Mouse (Mus musculus) midbrain, embryonic 12.5 days (tissue): Measurements from ENCODE around the gene Npcd. TPM values are rescaled to one million over a fixed set of nuclear protein-coding genes. Genes with fewer than 3 reads are reported as not detected.

Experiments used
- ATAC-seq: fragments of 200-750 bp; cut with Nextera tagmentation; 2 replicates; pipeline ENCODE4 v1.8.0; 2017; ENCODE audit warnings: low read depth, moderate TSS enrichment, moderate library complexity; ENCODE audit not compliant: low FRiP score
- H3K27ac ChIP-seq: fragments of 300-500 bp; sonication (generic); replicated peaks from 2 replicates; pipeline ENCODE4 v1.5.1; 2016; ENCODE audit warnings: mild to moderate bottlenecking
- H3K27me3 ChIP-seq: fragments of 300-500 bp; sonication (generic); 2 replicates; pipeline ENCODE4 v1.6.1; 2016; ENCODE audit warnings: mild to moderate bottlenecking
- H3K36me3 ChIP-seq: fragments of 300-500 bp; sonication (generic); 2 replicates; pipeline ENCODE4 v1.6.1; 2016
- H3K4me1 ChIP-seq: fragments of 300-500 bp; sonication (generic); 2 replicates; pipeline ENCODE4 v1.6.1; 2016
- H3K4me2 ChIP-seq: fragments of 300-500 bp; sonication (generic); replicated peaks from 2 replicates; pipeline ENCODE4 v1.6.1; 2016; ENCODE audit warnings: mild to moderate bottlenecking, moderate library complexity
- H3K4me3 ChIP-seq: fragments of 300-500 bp; sonication (generic); 2 replicates; pipeline ENCODE4 v1.5.1; 2016; ENCODE audit warnings: mild to moderate bottlenecking
- H3K9ac ChIP-seq: fragments of 300-500 bp; sonication (generic); replicated peaks from 2 replicates; pipeline ENCODE4 v1.6.1; 2016; ENCODE audit warnings: mild to moderate bottlenecking, moderate library complexity
- H3K9me3 ChIP-seq: fragments of 300-500 bp; sonication (generic); 2 replicates; pipeline ENCODE4 v1.6.1; 2016; ENCODE audit warnings: mild to moderate bottlenecking
- WGBS: fragments of 180-500 bp; shearing (Covaris S2); methylation state at CpG from one replicate; pipeline ENCODE4 v1.1.7; 2016; 5-methylcytosine and 5-hydroxymethylcytosine counted together
- polyA plus RNA-seq: library from polyadenylated mRNA; unstranded; fragments of >200 nt; fragmentation: Nextera tagmentation; extraction: Ambion mirVana; gene quantifications from 2 replicates; pipeline ENCODE4 v1.2.1, GENCODE M21; 2016

Gene Npcd
- polyA plus RNA-seq, 1 experiment from 2014 or later, result 0.45 TPM

DNA sequence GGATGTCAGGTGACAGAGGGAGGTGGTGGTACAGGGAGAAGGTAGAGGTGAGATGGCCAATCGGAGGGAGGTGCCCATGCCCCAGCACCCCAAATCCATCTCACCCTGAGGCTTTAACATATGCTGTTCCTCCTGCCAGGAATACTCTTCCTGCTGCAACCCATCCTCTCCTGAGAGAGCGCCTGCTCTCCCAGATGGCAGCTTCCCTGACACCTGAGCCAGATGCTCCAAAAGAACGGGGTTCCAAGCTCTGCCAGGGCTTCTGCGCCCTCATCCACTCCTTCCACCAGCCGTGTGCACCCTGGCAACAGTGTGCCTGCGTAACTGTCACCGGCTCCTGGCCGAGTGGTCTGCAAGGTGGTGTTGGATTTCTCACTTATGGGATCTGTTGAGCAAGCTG, 36.4 kb downstream of the Npcd start:
- Histone ChIP-seq H3K9ac (no peak overlapping the region), H3K4me1 (no peaks in the 10 kb centered on the region), H3K4me2 (no peak overlapping the region), H3K4me3 (no peak overlapping the region), H3K36me3 (no peaks in the 10 kb centered on the region), H3K9me3 (no peaks in the 10 kb centered on the region), H3K27me3 (peaks cover 44% of the 10 kb centered on the region), H3K27ac (no peak overlapping the region)
- ATAC-seq, result no peak
- WGBS, result 86% methylated on average over 8 of the region's 8 CpGs

DNA sequence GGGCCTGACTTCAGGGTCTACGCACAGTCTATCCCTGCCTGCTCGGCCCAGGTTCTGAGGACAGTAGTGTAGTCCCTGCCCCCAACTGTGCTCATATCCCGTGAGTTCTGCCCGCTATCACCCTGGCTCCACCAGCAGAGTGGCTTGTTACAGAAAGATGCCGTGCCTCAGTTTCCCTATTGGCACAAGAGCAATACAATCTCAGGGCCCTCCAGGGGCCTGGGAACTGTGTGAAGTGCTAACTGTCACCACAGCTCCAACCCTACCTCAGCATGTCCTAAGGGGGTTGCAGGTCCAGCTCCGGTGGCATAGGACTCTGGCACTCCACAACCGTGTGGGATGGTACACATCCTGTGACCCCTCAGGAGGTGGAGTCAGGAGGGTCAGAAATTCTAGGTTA, 36.9 kb downstream of the Npcd start:
- 88% methylated on average over 7 of the region's 7 CpGs for WGBS
- no peak overlapping the region for H3K4me3 ChIP-seq
- H3K4me1 ChIP-seq, result peaks cover 3% of the 10 kb centered on the region; the same call in 1 of the 2 replicates
- no peak overlapping the region for H3K27ac ChIP-seq
- ATAC-seq, result no peak
- H3K9ac ChIP-seq, result no peak overlapping the region
- H3K36me3 ChIP-seq, result no peaks in the 10 kb centered on the region
- no peak overlapping the region for H3K4me2 ChIP-seq
- peaks cover 44% of the 10 kb centered on the region for H3K27me3 ChIP-seq
- H3K9me3 ChIP-seq, result no peaks in the 10 kb centered on the region

DNA sequence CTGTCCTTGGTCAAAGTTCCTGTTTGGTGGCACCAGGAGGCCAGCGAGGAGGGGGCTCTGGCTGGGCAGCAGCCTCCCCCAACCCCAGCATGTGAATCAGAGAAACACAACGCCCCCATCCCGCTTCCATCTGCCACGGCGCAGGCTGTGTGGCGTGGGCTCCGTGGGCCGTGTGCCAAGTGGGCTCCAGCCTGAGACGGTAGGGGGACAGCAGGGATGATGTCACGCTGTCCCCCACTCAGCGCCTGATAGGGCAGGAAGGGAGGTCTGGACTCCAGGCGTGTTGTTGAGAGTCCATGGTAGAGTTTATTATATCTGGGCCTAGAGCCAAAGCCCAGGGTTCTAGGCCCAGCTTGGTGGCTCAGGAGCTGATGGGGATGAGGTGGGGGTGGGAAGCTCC, 37.8 kb downstream of the Npcd start:
- no peak for ATAC-seq
- H3K36me3 ChIP-seq, result no peaks in the 10 kb centered on the region
- H3K4me1 ChIP-seq, result peaks cover 3% of the 10 kb centered on the region; the same call in 1 of the 2 replicates
- no peak overlapping the region for H3K4me2 ChIP-seq
- H3K4me3 ChIP-seq, result no peak overlapping the region
- H3K9ac ChIP-seq, result no peak overlapping the region
- H3K9me3 ChIP-seq, result no peaks in the 10 kb centered on the region
- peaks cover 43% of the 10 kb centered on the region for H3K27me3 ChIP-seq
- no peak overlapping the region for H3K27ac ChIP-seq
- WGBS, result 93% methylated on average over 12 of the region's 12 CpGs

DNA sequence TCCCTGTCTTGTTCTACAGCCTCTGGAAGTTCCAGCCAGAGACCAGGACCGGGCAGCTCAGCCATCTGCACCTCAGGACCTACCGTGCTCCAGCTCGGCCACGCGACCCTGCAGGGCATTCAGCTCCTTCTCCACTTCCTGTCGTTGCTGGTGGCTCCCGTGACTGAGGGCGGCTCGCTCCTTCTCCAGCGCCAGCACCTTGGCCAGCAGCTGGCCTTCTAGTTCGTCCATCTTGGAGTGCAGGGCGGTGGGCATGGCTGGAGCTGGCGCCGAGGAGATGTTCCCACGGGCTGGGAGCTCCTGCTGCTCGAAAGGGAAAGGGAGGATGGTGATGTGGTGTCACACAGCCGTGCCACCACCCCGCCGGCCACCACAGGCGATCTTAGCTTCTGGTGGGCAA, 39.9 kb downstream of the Npcd start:
- peaks cover 46% of the 10 kb centered on the region for H3K27me3 ChIP-seq
- H3K9ac ChIP-seq, result no peak overlapping the region
- whole genome bisulfite sequencing, result 35% methylated on average over 20 of the region's 20 CpGs
- no peaks in the 10 kb centered on the region for H3K36me3 ChIP-seq
- ATAC-seq, result no peak
- H3K4me3 ChIP-seq, result no peak overlapping the region
- H3K4me1 ChIP-seq, result peaks cover 3% of the 10 kb centered on the region; the same call in 1 of the 2 replicates
- H3K4me2 ChIP-seq, result no peak overlapping the region
- no peak overlapping the region for H3K27ac ChIP-seq
- H3K9me3 ChIP-seq, result no peaks in the 10 kb centered on the region

DNA sequence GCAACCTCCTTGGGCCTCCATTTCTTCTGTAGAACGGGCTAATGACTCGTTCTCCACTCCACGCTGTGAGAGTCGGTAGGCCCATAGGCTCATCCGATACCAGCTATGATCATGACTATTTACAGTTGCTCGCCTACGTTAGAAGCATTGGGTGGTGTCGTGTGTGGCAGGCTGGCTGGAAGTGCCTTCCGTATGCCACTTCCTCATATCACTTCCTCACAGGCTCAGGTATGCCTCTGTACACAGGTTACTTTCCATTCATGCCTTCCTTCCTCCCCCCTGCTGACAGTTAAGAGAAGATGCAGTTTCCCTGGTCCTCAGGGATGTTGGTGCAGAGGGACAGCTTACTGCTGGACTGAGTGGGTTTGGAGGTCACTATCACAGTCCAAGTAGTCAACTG, 41.0 kb downstream of the Npcd start:
- Histone ChIP-seq H3K36me3 (no peaks in the 10 kb centered on the region), H3K4me1 (peaks cover 6% of the 10 kb centered on the region), H3K27ac (no peak overlapping the region), H3K4me2 (no peak overlapping the region), H3K9ac (no peak overlapping the region), H3K4me3 (no peak overlapping the region), H3K27me3 (peaks cover 50% of the 10 kb centered on the region), H3K9me3 (no peaks in the 10 kb centered on the region)
- 95% methylated on average over 9 of the region's 9 CpGs for WGBS
- no peak for ATAC-seq

DNA sequence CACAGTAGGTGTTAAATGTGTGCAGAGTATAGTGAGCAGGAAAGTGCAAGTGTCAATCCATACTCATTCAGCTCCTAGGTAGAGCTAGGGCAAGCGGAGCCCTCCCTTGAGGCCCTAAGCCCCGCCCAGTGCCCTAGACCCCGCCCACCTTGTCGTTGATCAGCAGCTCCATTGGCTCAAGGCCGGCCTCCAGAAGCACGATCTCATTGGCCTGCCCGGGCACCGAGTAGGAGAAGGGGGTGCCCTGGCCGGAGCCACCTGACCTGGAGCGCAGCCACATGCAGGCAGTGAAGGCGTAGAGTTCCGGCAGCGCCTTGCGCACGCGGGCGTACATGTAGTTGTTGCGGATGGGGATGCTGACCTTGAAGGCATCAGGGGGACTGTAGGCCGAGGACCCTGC, 41.6 kb downstream of the Npcd start:
- WGBS, result 23% methylated on average over 19 of the region's 19 CpGs
- Histone ChIP-seq H3K27me3 (peaks cover 50% of the 10 kb centered on the region), H3K4me1 (peaks cover 12% of the 10 kb centered on the region), H3K9ac (no peak overlapping the region), H3K9me3 (no peaks in the 10 kb centered on the region), H3K36me3 (no peaks in the 10 kb centered on the region), H3K27ac (no peak overlapping the region), H3K4me2 (peak overlapping the region; percentile 30; the same call in 1 of the 2 replicates), H3K4me3 (no peak overlapping the region)
- peak; percentile 47; the same call in 1 of the 2 replicates for ATAC-seq

DNA sequence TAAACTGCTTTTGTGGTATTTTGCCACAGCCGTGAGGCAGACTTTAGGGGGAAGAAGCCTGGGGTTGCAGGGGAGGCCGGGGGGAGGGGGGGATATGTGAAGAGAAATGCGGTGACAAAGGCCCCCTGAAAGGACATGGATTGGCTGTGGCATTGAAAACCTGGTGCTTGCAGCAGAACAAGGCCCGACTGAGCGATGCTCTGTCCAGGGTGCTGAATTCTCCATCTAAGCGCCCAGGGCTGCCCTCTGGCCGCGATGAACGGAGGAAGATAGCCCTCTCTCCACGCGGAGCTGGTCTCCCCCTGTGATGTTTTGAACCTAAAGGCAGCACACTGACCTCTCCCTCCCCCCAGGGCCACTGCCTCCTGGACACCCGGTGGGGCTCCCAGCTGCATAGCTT, 42.5 kb downstream of the Npcd start:
- WGBS, result 2% methylated on average over 12 of the region's 12 CpGs
- no peak overlapping the region for H3K27ac ChIP-seq
- no peak overlapping the region for H3K9ac ChIP-seq
- peaks cover 50% of the 10 kb centered on the region for H3K27me3 ChIP-seq
- H3K4me2 ChIP-seq, result no peak overlapping the region
- peaks cover 18% of the 10 kb centered on the region for H3K4me1 ChIP-seq
- no peaks in the 10 kb centered on the region for H3K9me3 ChIP-seq
- H3K4me3 ChIP-seq, result no peak overlapping the region
- no peaks in the 10 kb centered on the region for H3K36me3 ChIP-seq
- no peak for ATAC-seq

DNA sequence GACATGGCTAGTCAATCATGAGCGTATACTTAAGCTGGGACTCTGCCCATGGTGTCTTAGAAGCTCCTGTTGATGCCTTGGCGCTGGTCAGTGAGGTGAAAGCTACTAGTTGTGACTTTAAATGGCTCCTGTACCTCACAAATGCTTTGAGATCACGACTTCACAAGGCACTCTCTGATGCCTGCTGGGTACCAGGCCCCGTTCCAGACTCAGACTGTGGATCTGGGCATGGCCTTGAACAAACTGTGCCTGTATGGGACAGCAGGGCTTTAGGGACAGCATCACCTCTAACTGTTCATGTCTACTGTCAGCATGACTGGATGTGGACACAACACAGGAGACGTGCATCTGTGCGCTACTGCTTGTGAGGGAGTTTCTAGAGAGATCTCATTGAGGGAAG, 43.1 kb downstream of the Npcd start:
- Histone ChIP-seq H3K9me3 (no peaks in the 10 kb centered on the region), H3K4me2 (no peak overlapping the region), H3K36me3 (no peaks in the 10 kb centered on the region), H3K4me1 (peaks cover 18% of the 10 kb centered on the region), H3K27me3 (peaks cover 50% of the 10 kb centered on the region), H3K27ac (no peak overlapping the region), H3K4me3 (no peak overlapping the region), H3K9ac (no peak overlapping the region)
- 89% methylated on average over 6 of the region's 6 CpGs for WGBS
- ATAC-seq, result no peak

DNA sequence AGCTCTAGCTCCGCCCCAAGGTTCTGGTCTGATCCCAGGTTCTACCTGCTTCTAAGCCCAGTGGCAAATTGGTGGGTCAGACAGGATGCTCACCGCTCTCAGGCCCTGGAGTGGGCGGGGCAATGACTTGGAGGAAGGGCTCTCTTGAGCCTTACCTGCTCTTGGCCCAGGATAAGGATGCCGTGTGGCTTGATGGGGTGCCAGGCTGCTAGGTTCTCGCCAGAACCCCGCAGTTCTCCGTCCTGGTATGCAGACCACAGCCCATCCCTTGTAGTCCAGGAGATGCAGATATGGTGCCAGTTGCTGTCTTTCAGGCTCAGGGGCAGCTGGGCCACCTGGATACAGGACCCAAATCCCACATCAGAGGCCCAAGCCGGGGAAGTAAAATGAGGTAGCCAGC, 43.9 kb downstream of the Npcd start:
- WGBS, result 53% methylated on average over 8 of the region's 8 CpGs
- Histone ChIP-seq H3K9ac (no peak overlapping the region), H3K4me2 (no peak overlapping the region), H3K36me3 (no peaks in the 10 kb centered on the region), H3K27me3 (peaks cover 50% of the 10 kb centered on the region), H3K9me3 (no peaks in the 10 kb centered on the region), H3K4me1 (peaks cover 18% of the 10 kb centered on the region), H3K4me3 (no peak overlapping the region), H3K27ac (no peak overlapping the region)
- no peak for ATAC-seq

DNA sequence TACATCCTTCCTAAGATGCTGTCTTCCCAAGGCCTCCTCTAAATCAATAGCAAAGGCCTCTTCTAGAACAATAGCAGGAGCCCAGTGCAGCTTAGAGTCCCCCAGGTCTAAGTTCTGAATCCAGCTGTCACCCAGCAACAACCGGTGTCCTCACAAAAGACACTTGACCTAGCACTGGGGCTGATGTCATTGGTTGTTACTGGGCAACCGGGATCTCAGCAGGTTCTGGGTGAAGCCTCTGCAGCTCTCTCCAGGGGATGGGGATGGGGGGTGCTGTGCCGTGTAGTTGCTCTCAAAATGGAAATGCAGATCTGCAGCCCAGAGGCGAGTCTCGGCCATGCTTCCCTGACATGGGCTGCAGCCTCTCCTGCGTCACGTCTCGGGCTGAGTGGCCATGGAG, 46.2 kb downstream of the Npcd start:
- Histone ChIP-seq H3K9ac (peak overlapping the region; percentile 34; the same call in 1 of the 2 replicates), H3K4me2 (no peak overlapping the region), H3K27me3 (peaks cover 29% of the 10 kb centered on the region), H3K27ac (peak overlapping the region; percentile 58), H3K9me3 (no peaks in the 10 kb centered on the region), H3K4me1 (peaks cover 18% of the 10 kb centered on the region), H3K36me3 (no peaks in the 10 kb centered on the region), H3K4me3 (no peak overlapping the region)
- no peak for ATAC-seq
- WGBS, result 33% methylated on average over 8 of the region's 8 CpGs

DNA sequence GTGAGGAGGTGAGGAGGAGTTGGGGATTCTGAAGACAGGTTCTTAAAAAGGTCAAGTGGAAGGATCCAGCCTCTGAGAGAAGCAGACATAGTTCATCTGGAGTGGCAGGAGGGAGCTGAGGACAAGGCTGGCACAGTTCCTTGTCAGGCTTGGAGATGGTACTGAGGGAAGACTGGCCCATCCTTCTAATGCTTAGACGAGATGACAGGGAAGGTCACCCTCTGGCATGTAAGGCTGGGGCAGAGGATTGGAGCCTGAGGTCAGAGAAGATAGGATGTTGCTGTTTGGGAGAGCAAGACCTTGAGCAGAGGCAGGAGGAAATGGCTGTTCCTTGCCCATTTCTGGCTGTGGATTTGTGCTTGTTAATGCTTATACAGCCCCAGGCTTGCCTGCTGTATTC, 49.0 kb downstream of the Npcd start:
- H3K4me3 ChIP-seq, result no peak overlapping the region
- no peak overlapping the region for H3K9ac ChIP-seq
- no peaks in the 10 kb centered on the region for H3K36me3 ChIP-seq
- H3K27me3 ChIP-seq, result peaks cover 13% of the 10 kb centered on the region
- no peak overlapping the region for H3K4me2 ChIP-seq
- WGBS, result 75% methylated on average over 1 of the region's 1 CpGs
- ATAC-seq, result no peak
- no peaks in the 10 kb centered on the region for H3K9me3 ChIP-seq
- H3K27ac ChIP-seq, result no peak overlapping the region
- H3K4me1 ChIP-seq, result peaks cover 15% of the 10 kb centered on the region

DNA sequence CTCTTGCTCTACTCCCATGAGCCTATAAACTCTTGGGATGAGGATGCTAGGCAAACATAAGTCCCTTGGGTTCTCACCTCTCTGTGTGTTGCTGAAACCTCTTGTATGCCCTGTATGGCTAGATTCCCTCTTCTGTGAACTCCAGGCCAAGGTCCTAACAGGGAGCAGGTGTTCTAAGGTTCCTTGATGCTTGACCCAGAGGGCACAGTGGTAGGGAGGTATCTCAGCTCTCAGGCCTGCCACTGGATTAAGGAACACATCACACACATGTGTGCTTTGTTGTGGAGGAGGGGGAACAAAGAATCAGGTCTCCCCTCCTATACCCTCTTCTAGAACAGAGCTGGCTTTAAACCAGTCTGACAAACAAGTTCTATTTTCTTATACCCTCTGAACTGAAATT, 56.3 kb downstream of the Npcd start, which contains the start of gene Dnal4:
Gene Dnal4 (minus strand): TSS at position 101 of the 400 bp plus-strand sequence.
- H3K9ac ChIP-seq, result no peak within 1 kb of the TSS
- no peaks in the 10 kb centered on the region for H3K9me3 ChIP-seq
- no peak within 1 kb of the TSS for H3K27ac ChIP-seq
- H3K4me2 ChIP-seq, result no peak within 1 kb of the TSS
- peaks cover 19% of the 10 kb centered on the region for H3K4me1 ChIP-seq
- ATAC-seq, result no peak
- H3K27me3 ChIP-seq, result peaks cover 14% of the 10 kb centered on the region
- H3K36me3 ChIP-seq, result no peaks in the 10 kb centered on the region
- no peak within 1 kb of the TSS for H3K4me3 ChIP-seq

DNA sequence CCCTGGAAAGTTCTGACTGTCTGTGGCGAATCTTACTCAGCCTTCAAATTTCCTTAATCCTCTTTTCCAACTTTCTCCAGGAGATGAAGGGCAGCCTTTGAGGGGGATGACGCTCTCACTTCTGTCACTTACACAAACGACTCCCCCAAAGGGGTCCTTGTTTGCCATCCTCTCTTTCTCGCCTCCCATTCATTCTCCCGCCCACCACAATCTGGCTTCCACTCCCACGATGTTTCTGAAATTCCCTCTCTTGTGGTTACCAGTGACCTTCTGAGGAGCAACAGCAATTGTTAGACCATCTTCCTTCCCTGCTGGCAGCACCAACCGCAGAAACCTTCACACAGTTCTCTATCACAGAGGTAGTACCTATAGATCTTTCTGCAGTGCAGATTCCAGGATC, 58.4 kb downstream of the Npcd start:
- no peak for ATAC-seq
- no peak overlapping the region for H3K4me2 ChIP-seq
- 66% methylated on average over 7 of the region's 7 CpGs for WGBS

More for the DNA sequence above, 58.4 kb downstream of the Npcd start:
- H3K4me1 ChIP-seq, result peaks cover 26% of the 10 kb centered on the region
- H3K9ac ChIP-seq, result no peak overlapping the region; the same call in 1 of the 2 replicates
- H3K4me3 ChIP-seq, result no peak overlapping the region
- peaks cover 5% of the 10 kb centered on the region; the same call in 1 of the 2 replicates for H3K27me3 ChIP-seq
- 0 out of 2 replicates have a peak, but pooled peaks cover 6% of the 10 kb centered on the region for H3K36me3 ChIP-seq
- no peaks in the 10 kb centered on the region for H3K9me3 ChIP-seq
- H3K27ac ChIP-seq, result no peak overlapping the region
